Mouse (Mus musculus): Measurements from ENCODE around the gene Nsmce3. TPM values are rescaled to one million over a fixed set of nuclear protein-coding genes. Genes with fewer than 3 reads are reported as not detected.

Nsmce3 gene
- polyA plus RNA-seq (2011; ENCODE audit: insufficient read depth, insufficient read length, low read depth, missing spikeins) = 5.8 and 7.0 TPM in 2 replicates

DNA sequence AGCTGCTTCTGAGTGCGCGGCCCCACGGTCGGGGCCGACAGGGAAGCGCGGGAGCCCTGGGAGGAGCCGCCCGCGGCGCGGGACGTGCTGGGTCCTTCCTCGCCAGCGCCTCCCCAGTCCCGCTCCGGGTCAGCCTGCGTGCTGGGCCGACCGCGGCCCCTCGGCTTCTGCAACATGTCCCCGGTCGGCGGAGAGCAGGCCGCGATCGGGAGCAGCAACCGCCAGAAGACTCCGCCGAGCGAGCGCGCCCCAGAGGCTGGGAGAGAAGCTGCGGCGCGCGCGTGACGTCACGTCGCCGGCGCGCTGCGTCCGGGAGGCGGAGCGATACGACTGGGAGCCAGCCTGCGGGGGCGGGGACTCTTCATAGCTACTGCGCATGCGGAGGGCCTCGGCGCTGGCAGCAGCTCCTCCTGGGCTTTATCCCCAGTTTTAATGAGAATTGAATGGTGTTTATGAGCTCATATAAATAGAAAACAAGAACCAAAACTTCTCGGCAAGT is at the start of gene Nsmce3:
TSS of gene Nsmce3 (minus strand) at position 255 of the 499 bp plus-strand sequence.
- Histone ChIP-seq H3K27me3 (ENCODE audit: control insufficient read depth, insufficient read depth, low read length, poor library complexity, severe bottlenecking) (no peaks in the 10 kb centered on the region), H3K36me3 (ENCODE audit: control insufficient read depth, insufficient read depth, low read length, poor library complexity, severe bottlenecking) (no peaks in the 10 kb centered on the region), H3K4me1 (ENCODE audit: control insufficient read depth, insufficient read depth, low read length) (peaks cover 3% of the 10 kb centered on the region), H3K27ac (ENCODE audit: insufficient read depth, low read length) (no peak within 1 kb of the TSS), H3K4me3 (ENCODE audit: low read depth, low read length) (peak within 1 kb of the TSS; percentile 95), H3K9ac (ENCODE audit: low read depth, poor library complexity, severe bottlenecking) (peak within 1 kb of the TSS; percentile 81), H3K9me3 (replicated peaks; ENCODE audit: control insufficient read depth, insufficient read depth, low read length, poor library complexity, severe bottlenecking) (no peaks in the 10 kb centered on the region)
- TF ChIP-seq EP300 (IDR thresholded peaks at IDR 0.05; ENCODE audit: insufficient read depth, low read depth, low read length) = no peak
- peak; percentile 72 for TF ChIP-seq POLR2A (IDR thresholded peaks at IDR 0.05; ENCODE audit: insufficient read depth, low read length)
- TF ChIP-seq CTCF (IDR thresholded peaks at IDR 0.05; ENCODE audit: low read depth, low read length) = no peak

DNA sequence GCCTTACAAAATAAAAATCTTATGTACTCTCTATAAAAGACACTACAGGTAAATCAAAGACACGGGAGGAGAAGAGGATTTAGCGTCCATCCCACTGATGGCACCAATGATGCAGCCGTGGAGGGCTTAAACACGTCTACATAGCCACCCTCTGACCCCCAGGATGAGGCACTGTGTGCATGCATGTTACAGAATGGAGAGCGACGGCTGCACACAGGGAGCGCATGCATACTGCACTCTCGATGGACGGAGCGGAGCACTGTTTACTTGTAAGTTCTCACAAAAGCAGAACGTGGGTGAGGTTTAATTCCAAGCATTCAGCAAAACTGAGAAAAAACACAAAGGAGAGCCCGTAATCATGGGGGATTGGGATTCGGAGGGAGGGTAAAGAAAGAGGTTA is 48.4 kb upstream of the Nsmce3 start:
- TF ChIP-seq EP300 (IDR thresholded peaks at IDR 0.05; ENCODE audit: insufficient read depth, low read depth, low read length) (no peak), CTCF (IDR thresholded peaks at IDR 0.05; ENCODE audit: low read depth, low read length) (no peak), POLR2A (IDR thresholded peaks at IDR 0.05; ENCODE audit: insufficient read depth, low read length) (no peak)
- Histone ChIP-seq H3K4me1 (ENCODE audit: control insufficient read depth, insufficient read depth, low read length) (no peaks in the 10 kb centered on the region), H3K27me3 (ENCODE audit: control insufficient read depth, insufficient read depth, low read length, poor library complexity, severe bottlenecking) (no peaks in the 10 kb centered on the region), H3K36me3 (ENCODE audit: control insufficient read depth, insufficient read depth, low read length, poor library complexity, severe bottlenecking) (no peaks in the 10 kb centered on the region), H3K27ac (ENCODE audit: insufficient read depth, low read length) (no peak overlapping the region), H3K4me3 (ENCODE audit: low read depth, low read length) (no peak overlapping the region), H3K9me3 (replicated peaks; ENCODE audit: control insufficient read depth, insufficient read depth, low read length, poor library complexity, severe bottlenecking) (no peaks in the 10 kb centered on the region), H3K9ac (ENCODE audit: low read depth, poor library complexity, severe bottlenecking) (no peak overlapping the region)

DNA sequence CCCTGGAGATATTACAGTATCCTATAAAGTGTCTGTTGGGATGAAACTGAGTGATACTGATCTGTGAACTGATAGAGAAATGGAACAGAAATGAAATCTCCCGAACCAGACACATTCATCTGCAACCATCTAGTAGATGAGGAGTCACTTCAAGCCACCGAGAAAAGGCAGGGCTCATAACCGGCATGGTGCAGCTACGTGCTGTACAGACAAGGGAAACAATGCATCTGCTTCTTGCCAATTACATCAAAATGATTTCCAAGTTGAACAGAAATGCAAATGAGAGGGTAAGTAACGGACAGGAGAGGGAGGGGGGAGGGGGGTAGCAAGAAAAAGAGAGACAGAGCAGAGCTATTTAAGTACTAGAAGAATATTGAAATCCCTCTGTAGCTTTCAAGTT is 47.9 kb upstream of the Nsmce3 start:
- no peak overlapping the region for H3K4me3 ChIP-seq (ENCODE audit: low read depth, low read length)
- H3K9ac ChIP-seq (ENCODE audit: low read depth, poor library complexity, severe bottlenecking) = no peak overlapping the region
- H3K27ac ChIP-seq (ENCODE audit: insufficient read depth, low read length) = no peak overlapping the region
- H3K27me3 ChIP-seq (ENCODE audit: control insufficient read depth, insufficient read depth, low read length, poor library complexity, severe bottlenecking) = no peaks in the 10 kb centered on the region
- no peaks in the 10 kb centered on the region for H3K36me3 ChIP-seq (ENCODE audit: control insufficient read depth, insufficient read depth, low read length, poor library complexity, severe bottlenecking)
- no peaks in the 10 kb centered on the region for H3K9me3 ChIP-seq (replicated peaks; ENCODE audit: control insufficient read depth, insufficient read depth, low read length, poor library complexity, severe bottlenecking)
- no peak for TF ChIP-seq EP300 (IDR thresholded peaks at IDR 0.05; ENCODE audit: insufficient read depth, low read depth, low read length)
- TF ChIP-seq POLR2A (IDR thresholded peaks at IDR 0.05; ENCODE audit: insufficient read depth, low read length) = no peak
- no peak for TF ChIP-seq CTCF (IDR thresholded peaks at IDR 0.05; ENCODE audit: low read depth, low read length)
- H3K4me1 ChIP-seq (ENCODE audit: control insufficient read depth, insufficient read depth, low read length) = no peaks in the 10 kb centered on the region

DNA sequence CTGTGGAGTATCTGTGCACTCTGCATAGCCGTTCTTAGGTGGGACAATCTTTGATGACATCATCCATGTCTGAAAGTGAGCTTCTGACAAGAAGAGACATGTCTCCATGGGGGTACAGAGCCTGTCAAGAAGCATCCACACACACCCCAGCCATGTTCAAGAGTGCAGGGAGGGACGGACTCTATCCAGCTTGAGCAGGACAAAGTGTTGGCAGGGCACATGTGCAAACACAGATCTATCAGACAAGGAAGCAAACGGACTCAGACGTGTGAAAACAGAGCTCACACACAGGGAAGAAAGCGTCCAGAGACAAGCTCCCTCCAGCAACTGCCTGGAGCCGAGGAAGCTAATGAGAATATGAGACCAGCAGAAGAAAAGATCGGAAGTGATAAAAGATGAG is 43.9 kb upstream of the Nsmce3 start:
- TF ChIP-seq POLR2A (IDR thresholded peaks at IDR 0.05; ENCODE audit: insufficient read depth, low read length) = no peak
- Histone ChIP-seq H3K27me3 (ENCODE audit: control insufficient read depth, insufficient read depth, low read length, poor library complexity, severe bottlenecking) (no peaks in the 10 kb centered on the region), H3K9me3 (replicated peaks; ENCODE audit: control insufficient read depth, insufficient read depth, low read length, poor library complexity, severe bottlenecking) (no peaks in the 10 kb centered on the region), H3K9ac (ENCODE audit: low read depth, poor library complexity, severe bottlenecking) (no peak overlapping the region), H3K4me1 (ENCODE audit: control insufficient read depth, insufficient read depth, low read length) (no peaks in the 10 kb centered on the region), H3K4me3 (ENCODE audit: low read depth, low read length) (no peak overlapping the region), H3K36me3 (ENCODE audit: control insufficient read depth, insufficient read depth, low read length, poor library complexity, severe bottlenecking) (no peaks in the 10 kb centered on the region), H3K27ac (ENCODE audit: insufficient read depth, low read length) (no peak overlapping the region)

DNA sequence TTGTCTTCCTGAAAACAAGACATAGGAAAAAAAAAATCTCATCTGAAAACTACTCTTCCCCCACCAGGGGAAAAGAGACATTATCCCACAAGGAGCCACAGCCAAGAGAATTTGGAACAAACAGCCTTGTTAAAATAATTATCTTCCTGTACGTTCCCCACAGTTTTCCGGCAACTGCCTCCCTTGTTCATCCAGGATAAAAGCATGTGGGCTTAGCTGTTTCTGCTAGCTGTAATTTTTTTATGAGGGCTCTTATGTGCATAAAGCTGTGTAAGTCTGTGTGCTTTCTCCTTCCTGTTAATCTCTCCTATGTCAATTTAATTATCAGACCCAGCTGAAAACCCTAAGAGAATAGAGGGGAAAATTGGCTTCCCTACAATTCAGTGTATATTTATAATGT is 42.3 kb upstream of the Nsmce3 start:
- H3K4me1 ChIP-seq (ENCODE audit: control insufficient read depth, insufficient read depth, low read length) = no peaks in the 10 kb centered on the region
- TF ChIP-seq POLR2A (IDR thresholded peaks at IDR 0.05; ENCODE audit: insufficient read depth, low read length) (no peak), EP300 (IDR thresholded peaks at IDR 0.05; ENCODE audit: insufficient read depth, low read depth, low read length) (no peak), CTCF (IDR thresholded peaks at IDR 0.05; ENCODE audit: low read depth, low read length) (no peak)

DNA sequence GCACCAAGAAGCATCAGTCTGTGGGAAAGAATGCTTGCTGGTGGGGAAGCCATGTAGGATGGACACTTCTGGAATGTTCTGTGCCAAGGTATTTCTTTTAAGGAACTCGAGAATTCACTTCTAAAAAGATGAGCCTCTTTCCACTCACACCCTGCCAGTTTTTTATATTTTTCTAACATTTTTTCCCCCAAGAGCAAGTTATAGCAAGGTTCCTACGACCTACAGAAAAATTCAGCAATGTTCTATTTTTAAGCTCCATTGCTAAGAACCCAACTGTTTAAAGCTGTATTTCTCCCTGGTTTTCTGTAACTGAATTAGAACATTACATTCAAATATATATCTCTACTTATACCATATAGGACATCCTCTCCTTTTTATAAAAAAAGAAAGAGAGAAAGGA is 39.1 kb upstream of the Nsmce3 start:
- TF ChIP-seq EP300 (IDR thresholded peaks at IDR 0.05; ENCODE audit: insufficient read depth, low read depth, low read length) (no peak), CTCF (IDR thresholded peaks at IDR 0.05; ENCODE audit: low read depth, low read length) (no peak)
- Histone ChIP-seq H3K9me3 (replicated peaks; ENCODE audit: control insufficient read depth, insufficient read depth, low read length, poor library complexity, severe bottlenecking) (no peaks in the 10 kb centered on the region), H3K36me3 (ENCODE audit: control insufficient read depth, insufficient read depth, low read length, poor library complexity, severe bottlenecking) (no peaks in the 10 kb centered on the region), H3K9ac (ENCODE audit: low read depth, poor library complexity, severe bottlenecking) (no peak overlapping the region), H3K4me3 (ENCODE audit: low read depth, low read length) (no peak overlapping the region), H3K4me1 (ENCODE audit: control insufficient read depth, insufficient read depth, low read length) (no peaks in the 10 kb centered on the region), H3K27me3 (ENCODE audit: control insufficient read depth, insufficient read depth, low read length, poor library complexity, severe bottlenecking) (no peaks in the 10 kb centered on the region), H3K27ac (ENCODE audit: insufficient read depth, low read length) (no peak overlapping the region)

More for the DNA sequence above, 42.3 kb upstream of the Nsmce3 start:
- no peak overlapping the region for H3K4me3 ChIP-seq (ENCODE audit: low read depth, low read length)
- no peak overlapping the region for H3K27ac ChIP-seq (ENCODE audit: insufficient read depth, low read length)
- H3K27me3 ChIP-seq (ENCODE audit: control insufficient read depth, insufficient read depth, low read length, poor library complexity, severe bottlenecking) = no peaks in the 10 kb centered on the region
- H3K9ac ChIP-seq (ENCODE audit: low read depth, poor library complexity, severe bottlenecking) = no peak overlapping the region
- H3K9me3 ChIP-seq (replicated peaks; ENCODE audit: control insufficient read depth, insufficient read depth, low read length, poor library complexity, severe bottlenecking) = no peaks in the 10 kb centered on the region
- no peaks in the 10 kb centered on the region for H3K36me3 ChIP-seq (ENCODE audit: control insufficient read depth, insufficient read depth, low read length, poor library complexity, severe bottlenecking)

Measured in ES-Bruce4 (cell line).